Mouse (Mus musculus) erythroblast, embryonic 14.5 days (primary cell): Measurements from ENCODE around the gene Prrx2. TPM values are rescaled to one million over a fixed set of nuclear protein-coding genes. Genes with fewer than 3 reads are reported as not detected.

ENCODE experiments used
- H3K27me3 ChIP-seq: 2 replicates; pipeline ENCODE4 v1.6.1; 2012; ENCODE audit warnings: inconsistent platforms; ENCODE audit not compliant: control insufficient read depth
- H3K36me3 ChIP-seq: 2 replicates; pipeline ENCODE4 v1.6.1; 2012; ENCODE audit warnings: mild to moderate bottlenecking, inconsistent platforms; ENCODE audit not compliant: control insufficient read depth
- H3K4me1 ChIP-seq: 2 replicates; pipeline ENCODE4 v1.6.1; 2012; ENCODE audit warnings: inconsistent platforms; ENCODE audit not compliant: control insufficient read depth
- H3K4me3 ChIP-seq: replicated peaks from 2 replicates; pipeline ENCODE3; 2012; ENCODE audit warnings: moderate library complexity, mild to moderate bottlenecking, inconsistent platforms
- H3K9me3 ChIP-seq: 2 replicates; pipeline ENCODE4 v1.6.1; 2012; ENCODE audit warnings: low read length, inconsistent platforms, mixed read lengths; ENCODE audit not compliant: control insufficient read depth
- GATA1 ChIP-seq: IDR thresholded peaks from 2 replicates; pipeline ENCODE4 v1.6.1; 2012; ENCODE audit warnings: low read length, inconsistent platforms, mixed read lengths
- TAL1 ChIP-seq: IDR thresholded peaks from 3 replicates; pipeline ENCODE4 v1.6.1; 2012; ENCODE audit warnings: low read length, inconsistent platforms, mixed read lengths
- polyA plus RNA-seq: library from polyadenylated mRNA; stranded (reverse); fragments of >175 nt; gene quantifications from 2 replicates; pipeline ENCODE4 v1.2.3, GENCODE M21; 2012

Gene Prrx2
- polyA plus RNA-seq, 1 experiment = not detected

GRCm38 (mm10) chr2:30801067-30801852, 33.5 kb upstream of the Prrx2 start:
- H3K4me1 ChIP-seq = peaks cover 7% of the 10 kb centered on the region
- H3K27me3 ChIP-seq = peaks cover 100% of the 10 kb centered on the region
- no peaks in the 10 kb centered on the region for H3K36me3 ChIP-seq
- peaks cover 9% of the 10 kb centered on the region; the same call in 1 of the 2 replicates for H3K9me3 ChIP-seq
- no peak overlapping the region for H3K4me3 ChIP-seq
- TF ChIP-seq GATA1 (no peak), TAL1 (no peak)

- H3K4me1 ChIP-seq = peaks cover 21% of the 10 kb centered on the region
- no peak within 1 kb of the TSS for H3K4me3 ChIP-seq
- H3K36me3 ChIP-seq = no peaks in the 10 kb centered on the region
- TF ChIP-seq GATA1 (no peak), TAL1 (no peak)
- peaks cover 82% of the 10 kb centered on the region for H3K27me3 ChIP-seq
- peaks cover 9% of the 10 kb centered on the region; the same call in 1 of the 2 replicates for H3K9me3 ChIP-seq
Observed at GRCm38 (mm10) chr2:30803604-30804003, 31.2 kb upstream of the Prrx2 start, which contains the start of gene 1700001O22Rik. Gene 1700001O22Rik, minus strand, starts transcription at chr2:30803661.

- Histone ChIP-seq H3K27me3 (peaks cover 58% of the 10 kb centered on the region), H3K4me3 (no peak overlapping the region), H3K4me1 (peaks cover 35% of the 10 kb centered on the region), H3K9me3 (peaks cover 8% of the 10 kb centered on the region; the same call in 1 of the 2 replicates), H3K36me3 (peaks cover 7% of the 10 kb centered on the region)
- no peak for TF ChIP-seq TAL1
- TF ChIP-seq GATA1 = no peak
Observed at GRCm38 (mm10) chr2:30805983-30806382, 28.8 kb upstream of the Prrx2 start.

GRCm38 (mm10) chr2:30807147-30807647, 27.6 kb upstream of the Prrx2 start:
- Histone ChIP-seq H3K9me3 (no peaks in the 10 kb centered on the region), H3K4me1 (peaks cover 38% of the 10 kb centered on the region), H3K4me3 (peak overlapping the region; percentile 83), H3K36me3 (peaks cover 13% of the 10 kb centered on the region), H3K27me3 (peaks cover 46% of the 10 kb centered on the region)
- TF ChIP-seq TAL1 = no peak
- no peak for TF ChIP-seq GATA1

- Histone ChIP-seq H3K4me1 (peaks cover 38% of the 10 kb centered on the region), H3K9me3 (no peaks in the 10 kb centered on the region), H3K36me3 (peaks cover 19% of the 10 kb centered on the region), H3K27me3 (peaks cover 40% of the 10 kb centered on the region), H3K4me3 (peak within 1 kb of the TSS; percentile 83)
- TF ChIP-seq TAL1 = no peak
- no peak for TF ChIP-seq GATA1
Observed at GRCm38 (mm10) chr2:30807648-30808295, 27.0 kb upstream of the Prrx2 start, which contains the start of gene Ntmt1. Gene Ntmt1, plus strand, starts transcription at chr2:30807826.

- H3K9me3 ChIP-seq = no peaks in the 10 kb centered on the region
- H3K4me3 ChIP-seq = peak overlapping the region; percentile 83
- H3K36me3 ChIP-seq = peaks cover 24% of the 10 kb centered on the region
- TF ChIP-seq GATA1 (no peak), TAL1 (no peak)
- peaks cover 35% of the 10 kb centered on the region for H3K27me3 ChIP-seq
- peaks cover 38% of the 10 kb centered on the region for H3K4me1 ChIP-seq
Observed at GRCm38 (mm10) chr2:30808296-30808655, 26.5 kb upstream of the Prrx2 start.

- H3K27me3 ChIP-seq = peaks cover 23% of the 10 kb centered on the region
- peaks cover 35% of the 10 kb centered on the region for H3K4me1 ChIP-seq
- peaks cover 35% of the 10 kb centered on the region for H3K36me3 ChIP-seq
- TF ChIP-seq GATA1 (no peak), TAL1 (no peak)
- H3K9me3 ChIP-seq = no peaks in the 10 kb centered on the region
- no peak overlapping the region for H3K4me3 ChIP-seq
Observed at GRCm38 (mm10) chr2:30809503-30809902, 25.3 kb upstream of the Prrx2 start.

- H3K27me3 ChIP-seq = peaks cover 12% of the 10 kb centered on the region
- TF ChIP-seq GATA1 (no peak), TAL1 (no peak)
- no peak overlapping the region for H3K4me3 ChIP-seq
- H3K36me3 ChIP-seq = peaks cover 45% of the 10 kb centered on the region
- peaks cover 35% of the 10 kb centered on the region for H3K4me1 ChIP-seq
- no peaks in the 10 kb centered on the region for H3K9me3 ChIP-seq
Observed at GRCm38 (mm10) chr2:30810573-30810972, 24.2 kb upstream of the Prrx2 start.

- TF ChIP-seq TAL1 (no peak), GATA1 (no peak)
- H3K27me3 ChIP-seq = no peaks in the 10 kb centered on the region
- H3K36me3 ChIP-seq = peaks cover 86% of the 10 kb centered on the region
- peaks cover 8% of the 10 kb centered on the region for H3K9me3 ChIP-seq
- peaks cover 5% of the 10 kb centered on the region for H3K4me1 ChIP-seq
- no peak overlapping the region for H3K4me3 ChIP-seq
Observed at GRCm38 (mm10) chr2:30816383-30816782, 18.4 kb upstream of the Prrx2 start.
